Mouse (Mus musculus) olfactory bulb, adult 2 months (tissue): ENCODE measurements around the gene Abat.

Experiments used
- CTCF ChIP-seq: fragments of 200-500 bp; IDR thresholded peaks from 2 replicates; pipeline ENCODE4 v1.5.1; 2012; ENCODE audit warnings: low read depth, mild to moderate bottlenecking, low read length, moderate library complexity; ENCODE audit not compliant: insufficient read depth
- POLR2A ChIP-seq: fragments of 200-500 bp; IDR thresholded peaks from 2 replicates; pipeline ENCODE4 v1.6.1; 2012; ENCODE audit warnings: mild to moderate bottlenecking, low read depth, low read length, moderate library complexity; ENCODE audit not compliant: insufficient read depth

- TF ChIP-seq CTCF (no peak), POLR2A (no peak)
These were observed 53.0 kb downstream of the Abat start for GRCm38 (mm10) chr16:8566115-8566711.
